In the genomic region with DNA sequence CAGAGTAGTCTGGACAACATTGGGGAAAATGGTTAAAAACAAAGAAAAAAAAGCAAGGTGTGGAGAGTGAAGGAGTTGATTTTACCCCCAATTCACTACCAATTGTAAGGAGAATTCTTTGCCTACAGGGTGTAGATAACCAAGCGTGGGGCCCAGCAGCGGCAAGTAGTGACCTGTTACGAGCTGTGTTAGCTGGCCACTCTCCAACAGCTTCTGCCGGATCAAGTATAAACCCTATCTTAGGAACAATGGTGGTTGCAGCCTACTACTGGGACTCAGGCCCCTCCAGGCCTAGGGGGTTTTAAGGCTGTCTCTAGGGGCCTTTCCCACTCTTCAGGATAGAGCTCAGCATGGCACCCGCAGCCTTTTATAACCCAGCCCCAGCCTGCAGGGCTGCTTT, we compare ENCODE assay signal across 15 mouse cellular contexts. TPM values are rescaled to one million over a fixed set of nuclear protein-coding genes. Genes with fewer than 3 reads are reported as not detected.
DNase-seq lines count a peak whose midpoint lies in the region; ATAC-seq and TF ChIP-seq lines count a peak whose summit lies in the region.
"Had no signal": no experiment of that assay in that cellular context is flagged by ENCODE, and none has a peak within 500 bp of the region (broad histone marks: within the 10 kb centered on the region; RNA-seq: fewer than 3 reads in every experiment).

No protein-coding gene starts in this region.

- no peak for DNase-seq in heart, adult 9 months (ENCODE audit: low spot score in 2 of 2)
- no peak for DNase-seq in liver, embryonic 11.5 days (ENCODE audit: low spot score)
- DNase-seq in liver: no peak
- DNase-seq in adrenal gland, postnatal 36 days: no peak
- DNase-seq in left cerebral cortex, adult 2 months (ENCODE audit: extremely low spot score in 1 of 2, low spot score in 2 of 2): no peak
- DNase-seq: cerebellum, postnatal 36 days; heart, postnatal 4 days; layer of hippocampus, postnatal 36 days had no signal

- 17% methylated on average over 5 of the region's 5 CpGs for WGBS in heart, embryonic 13.5 days
- WGBS in liver, embryonic 11.5 days: 65% methylated on average over 5 of the region's 5 CpGs
- 64% methylated on average over 5 of the region's 5 CpGs for WGBS in embryonic facial prominence, embryonic 12.5 days

- no peak for ATAC-seq in heart, embryonic 13.5 days (ENCODE audit: extremely low read depth, insufficient number of reproducible peaks, low FRiP score, low TSS enrichment)
- ATAC-seq in liver, embryonic 11.5 days (replicated peaks; ENCODE audit: low FRiP score): no peak
- ATAC-seq in embryonic facial prominence, embryonic 12.5 days (ENCODE audit: insufficient number of reproducible peaks, insufficient read depth, low FRiP score, low TSS enrichment): no peak
- ATAC-seq in megakaryocyte progenitor cell, adult 5-6 weeks (replicated peaks; ENCODE audit: poor library complexity): 0 out of 2 replicates have a peak, but pooled peaks have one; percentile 7

- no peaks in the 10 kb centered on the region for H3K9me3 ChIP-seq in heart, embryonic 13.5 days
- no peaks in the 10 kb centered on the region for H3K9me3 ChIP-seq in liver, embryonic 11.5 days (ENCODE audit: control insufficient read depth, low read length)
- H3K9me3 ChIP-seq in embryonic facial prominence, embryonic 12.5 days: no peaks in the 10 kb centered on the region
- H3K9me3 ChIP-seq: midbrain, embryonic 10.5 days had no signal

- H3K4me1 ChIP-seq in heart, embryonic 13.5 days: peaks cover 43% of the 10 kb centered on the region
- H3K4me1 ChIP-seq in liver, embryonic 11.5 days (replicated peaks; ENCODE audit: control insufficient read depth, insufficient read depth, low read length): peaks cover 36% of the 10 kb centered on the region
- H3K4me1 ChIP-seq in embryonic facial prominence, embryonic 12.5 days: peaks cover 10% of the 10 kb centered on the region; the same call in 1 of the 2 replicates

- H3K4me2 ChIP-seq in heart, embryonic 13.5 days: 0 out of 2 replicates have a peak overlapping the region, but pooled peaks have one; percentile 10
- no peak overlapping the region for H3K4me2 ChIP-seq in liver, embryonic 11.5 days
- H3K4me2 ChIP-seq in embryonic facial prominence, embryonic 12.5 days (replicated peaks): no peak overlapping the region

- H3K4me3 ChIP-seq in heart, embryonic 13.5 days: no peak overlapping the region
- H3K4me3 ChIP-seq in liver, embryonic 11.5 days (ENCODE audit: low read depth, low read length): no peak overlapping the region
- no peak overlapping the region for H3K4me3 ChIP-seq in embryonic facial prominence, embryonic 12.5 days
- H3K4me3 ChIP-seq in left cerebral cortex, adult 2 months: no peak overlapping the region
- H3K4me3 ChIP-seq: erythroblast, embryonic 14.5 days; midbrain, embryonic 10.5 days had no signal

- intact Hi-C loops in left cerebral cortex, adult 2 months (cut with DNase I): no loop called here

- no peaks in the 10 kb centered on the region for H3K36me3 ChIP-seq in heart, embryonic 13.5 days
- H3K36me3 ChIP-seq in liver, embryonic 11.5 days (ENCODE audit: control insufficient read depth, insufficient read depth, low read length): no peaks in the 10 kb centered on the region
- no peaks in the 10 kb centered on the region for H3K36me3 ChIP-seq in embryonic facial prominence, embryonic 12.5 days
- H3K36me3 ChIP-seq: midbrain, embryonic 10.5 days had no signal

- H3K27ac ChIP-seq in heart, embryonic 13.5 days (replicated peaks): peak overlapping the region; percentile 87
- peak overlapping the region; percentile 19; the same call in 1 of the 2 replicates for H3K27ac ChIP-seq in liver, embryonic 11.5 days (ENCODE audit: low read depth, low read length)
- 0 out of 2 replicates have a peak overlapping the region, but pooled peaks have one; percentile 37 for H3K27ac ChIP-seq in embryonic facial prominence, embryonic 12.5 days
- no peak overlapping the region for H3K27ac ChIP-seq in left cerebral cortex, adult 2 months
- H3K27ac ChIP-seq: midbrain, embryonic 10.5 days had no signal

- no peak for TF ChIP-seq CTCF in left cerebral cortex, adult 2 months (IDR thresholded peaks at IDR 0.05)

- peak overlapping the region; percentile 38 for H3K9ac ChIP-seq in heart, embryonic 13.5 days
- H3K9ac ChIP-seq in liver, embryonic 11.5 days (ENCODE audit: low read depth, low read length): peak overlapping the region; percentile 2; the same call in 1 of the 2 replicates
- no peak overlapping the region for H3K9ac ChIP-seq in embryonic facial prominence, embryonic 12.5 days

- no peaks in the 10 kb centered on the region for H3K27me3 ChIP-seq in heart, embryonic 13.5 days (replicated peaks)
- no peaks in the 10 kb centered on the region for H3K27me3 ChIP-seq in liver, embryonic 11.5 days (replicated peaks; ENCODE audit: control insufficient read depth, insufficient read depth, low read length)
- H3K27me3 ChIP-seq in embryonic facial prominence, embryonic 12.5 days: no peaks in the 10 kb centered on the region

RNA-seq across cellular contexts. Expression of a gene that starts 5.2 kb away (rescaled TPM):
- 1,372 and 1,500 TPM in 2 replicates for polyA plus RNA-seq in heart, embryonic 13.5 days (2015; fragmentation: Nextera tagmentation; extraction: Ambion mirVana)
- 1,837 and 1,887 TPM in 2 replicates for polyA plus RNA-seq in liver, embryonic 11.5 days (2014; fragmentation: Nextera tagmentation; extraction: Ambion mirVana)
- polyA plus RNA-seq in embryonic facial prominence, embryonic 12.5 days (2016; fragmentation: Nextera tagmentation; extraction: Ambion mirVana): 1,470 and 1,480 TPM in 2 replicates
- total RNA-seq in megakaryocyte progenitor cell, adult 5-6 weeks (2015): 1,239 and 1,324 TPM in 2 replicates
- total RNA-seq in megakaryocyte progenitor cell, adult 5-6 weeks (2017): 2,380 and 2,713 TPM in 2 replicates
- total RNA-seq in adrenal gland, postnatal 36 days (2021): 1,000 to 10,000 TPM; 1,888 to 2,360 TPM
- total RNA-seq in left cerebral cortex, adult 2 months (2021): 1,000 to 10,000 TPM; 1,492 to 1,507 TPM

RNA-seq across cellular contexts. Expression of a gene that starts 14.6 kb away (rescaled TPM):
- 91.8 and 94.9 TPM in 2 replicates for polyA plus RNA-seq in heart, embryonic 13.5 days (2015; fragmentation: Nextera tagmentation; extraction: Ambion mirVana)
- polyA plus RNA-seq in liver, embryonic 11.5 days (2014; fragmentation: Nextera tagmentation; extraction: Ambion mirVana): 110 and 116 TPM in 2 replicates
- 108 and 109 TPM in 2 replicates for polyA plus RNA-seq in embryonic facial prominence, embryonic 12.5 days (2016; fragmentation: Nextera tagmentation; extraction: Ambion mirVana)
- total RNA-seq in megakaryocyte progenitor cell, adult 5-6 weeks (2015): 80.2 and 85.9 TPM in 2 replicates
- total RNA-seq in megakaryocyte progenitor cell, adult 5-6 weeks (2017): 84.9 and 120 TPM in 2 replicates
- total RNA-seq in adrenal gland, postnatal 36 days (2021): 10 to 100 TPM; 43.4 to 75.9 TPM
- 10 to 100 TPM; 21.5 to 26.3 TPM for total RNA-seq in left cerebral cortex, adult 2 months (2021)

RNA-seq across cellular contexts. Expression of a gene that starts 21.2 kb away (rescaled TPM):
- 68.8 and 83.6 TPM in 2 replicates for polyA plus RNA-seq in heart, embryonic 13.5 days (2015; fragmentation: Nextera tagmentation; extraction: Ambion mirVana)
- 277 and 325 TPM in 2 replicates for polyA plus RNA-seq in liver, embryonic 11.5 days (2014; fragmentation: Nextera tagmentation; extraction: Ambion mirVana)
- 59.1 and 60.5 TPM in 2 replicates for polyA plus RNA-seq in embryonic facial prominence, embryonic 12.5 days (2016; fragmentation: Nextera tagmentation; extraction: Ambion mirVana)
- total RNA-seq in megakaryocyte progenitor cell, adult 5-6 weeks (2015): 43.5 and 67.7 TPM in 2 replicates
- total RNA-seq in megakaryocyte progenitor cell, adult 5-6 weeks (2017): 64.1 and 64.3 TPM in 2 replicates
- total RNA-seq in adrenal gland, postnatal 36 days (2021): 100 to 1,000 TPM; 132 to 137 TPM
- total RNA-seq in left cerebral cortex, adult 2 months (2021): 10 to 100 TPM; 19.7 to 23.6 TPM

RNA-seq across cellular contexts. Expression of a gene that starts 22.7 kb away (rescaled TPM):
- 2.7 TPM in 2 replicates for polyA plus RNA-seq in heart, embryonic 13.5 days (2015; fragmentation: Nextera tagmentation; extraction: Ambion mirVana)
- 2.5 and 3.0 TPM in 2 replicates for polyA plus RNA-seq in liver, embryonic 11.5 days (2014; fragmentation: Nextera tagmentation; extraction: Ambion mirVana)
- 6.7 and 8.3 TPM in 2 replicates for polyA plus RNA-seq in embryonic facial prominence, embryonic 12.5 days (2016; fragmentation: Nextera tagmentation; extraction: Ambion mirVana)
- 5.7 and 7.0 TPM in 2 replicates for total RNA-seq in megakaryocyte progenitor cell, adult 5-6 weeks (2015)
- total RNA-seq in megakaryocyte progenitor cell, adult 5-6 weeks (2017): 5.1 and 9.5 TPM in 2 replicates
- 1 to 10 TPM; 3.7 TPM for total RNA-seq in adrenal gland, postnatal 36 days (2021)
- total RNA-seq in left cerebral cortex, adult 2 months (2021): 1 to 10 TPM; 2.3 to 2.4 TPM

RNA-seq across cellular contexts. Expression of a gene that starts 23.7 kb away (rescaled TPM):
- 0.37 and 0.45 TPM in 2 replicates for polyA plus RNA-seq in heart, embryonic 13.5 days (2015; fragmentation: Nextera tagmentation; extraction: Ambion mirVana)
- polyA plus RNA-seq in liver, embryonic 11.5 days (2014; fragmentation: Nextera tagmentation; extraction: Ambion mirVana): 0.62 and 1.0 TPM in 2 replicates
- 9.2 and 10.7 TPM in 2 replicates for polyA plus RNA-seq in embryonic facial prominence, embryonic 12.5 days (2016; fragmentation: Nextera tagmentation; extraction: Ambion mirVana)
- not detected in 2 replicates for total RNA-seq in megakaryocyte progenitor cell, adult 5-6 weeks (2015)
- total RNA-seq in megakaryocyte progenitor cell, adult 5-6 weeks (2017): not detected in 2 replicates
- not detected for total RNA-seq in adrenal gland, postnatal 36 days (2021)
- not detected for total RNA-seq in left cerebral cortex, adult 2 months (2021)
- total RNA-seq: heart, postnatal 4 days; layer of hippocampus, postnatal 36 days; liver, adult 2 months had no signal
- polyA plus RNA-seq: liver, adult 2 months; spleen, adult 2 months had no signal
